Mouse (Mus musculus) layer of hippocampus, adult 9-11 months (tissue): ENCODE results near the gene Dnah6.

Experiments used
- DNase-seq: peaks from one replicate; pipeline ENCODE4 v3.0.0; 2022

Gene Dnah6

DNA sequence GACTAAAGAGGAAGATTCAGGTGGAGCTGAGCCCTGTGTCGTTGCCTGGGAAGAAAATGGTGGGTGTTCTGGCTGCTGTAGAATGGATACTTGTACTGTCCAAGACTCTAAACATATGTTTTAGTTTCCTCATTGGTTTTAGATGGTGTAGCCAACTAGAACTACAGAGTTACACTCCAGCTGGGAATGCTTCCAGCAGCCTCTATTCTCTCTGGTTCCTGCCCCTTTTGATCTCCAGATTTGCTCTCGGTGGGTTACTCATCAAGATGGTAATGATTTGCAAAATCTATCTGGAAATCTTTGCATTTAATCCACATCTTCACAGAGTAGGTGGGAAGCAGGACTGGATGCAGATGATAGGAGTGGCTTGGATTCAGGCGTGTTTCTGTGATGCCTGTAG, 80.6 kb downstream of the Dnah6 start:
- no peak for DNase-seq

DNA sequence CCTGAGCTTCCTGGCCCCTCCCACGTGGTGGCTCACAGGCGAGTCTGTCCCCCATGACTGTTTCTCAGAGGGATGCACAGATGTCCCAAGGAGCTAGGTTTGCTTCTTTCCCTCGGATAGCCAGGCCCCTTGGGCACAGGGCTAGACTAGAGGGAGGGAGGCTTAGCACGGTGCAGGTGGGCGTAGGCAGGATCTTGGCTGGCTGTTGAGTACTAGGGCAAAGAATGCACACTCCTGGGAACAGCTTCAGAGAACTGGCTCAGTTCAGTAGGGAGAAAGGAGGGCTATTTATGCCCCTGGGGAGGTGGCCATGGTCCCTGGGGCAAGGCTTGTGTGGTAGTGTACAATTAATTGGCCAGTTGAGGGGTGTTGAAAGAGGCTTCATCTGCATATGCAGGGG, 88.7 kb downstream of the Dnah6 start:
- DNase-seq: no peak

DNA sequence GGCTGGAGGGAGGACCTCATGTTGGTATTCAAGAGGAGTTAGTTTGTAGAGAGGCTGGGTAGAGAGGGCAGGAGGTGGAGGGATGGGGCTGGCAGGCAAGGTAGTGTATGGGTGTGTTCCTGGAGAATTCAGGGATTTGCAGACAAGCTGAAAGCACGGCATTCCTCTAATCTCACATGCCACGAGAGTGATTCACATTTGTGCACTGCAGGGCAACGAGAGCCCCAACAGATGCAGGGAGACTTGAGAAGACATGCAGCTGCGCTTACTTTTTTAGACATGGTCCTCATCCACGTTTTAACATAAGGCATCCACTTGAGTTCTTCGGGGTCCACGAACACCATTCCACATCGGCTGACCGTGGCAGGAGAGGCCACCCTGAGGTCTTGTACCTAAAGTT, 93.9 kb downstream of the Dnah6 start:
- DNase-seq: no peak

- no peak for DNase-seq
Observed at GRCm38 (mm10) chr6:73120348-73120747, 101.1 kb downstream of the Dnah6 start.

DNA sequence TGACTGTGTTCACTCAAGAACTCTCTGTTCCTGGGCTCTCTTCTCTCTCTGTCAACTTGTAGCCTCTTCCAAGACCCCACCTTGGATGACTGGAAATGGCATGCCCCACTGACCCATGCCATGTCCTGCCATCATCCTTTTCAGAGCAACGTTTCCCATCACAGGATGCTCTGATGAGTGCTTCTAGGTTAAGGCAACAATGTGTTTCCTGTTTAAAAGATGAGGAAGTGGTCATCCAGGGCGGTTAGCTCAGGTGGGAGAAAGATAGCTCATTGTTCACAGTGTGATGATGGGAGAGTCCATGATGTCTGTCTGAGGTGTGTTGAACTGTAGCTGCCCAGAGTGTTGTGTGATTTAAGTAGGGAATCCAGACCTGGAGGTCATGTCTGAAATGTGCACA, 107.6 kb downstream of the Dnah6 start:
- no peak for DNase-seq

GRCm38 (mm10) chr6:73113365-73113764, 108.1 kb downstream of the Dnah6 start:
- no peak for DNase-seq

DNA sequence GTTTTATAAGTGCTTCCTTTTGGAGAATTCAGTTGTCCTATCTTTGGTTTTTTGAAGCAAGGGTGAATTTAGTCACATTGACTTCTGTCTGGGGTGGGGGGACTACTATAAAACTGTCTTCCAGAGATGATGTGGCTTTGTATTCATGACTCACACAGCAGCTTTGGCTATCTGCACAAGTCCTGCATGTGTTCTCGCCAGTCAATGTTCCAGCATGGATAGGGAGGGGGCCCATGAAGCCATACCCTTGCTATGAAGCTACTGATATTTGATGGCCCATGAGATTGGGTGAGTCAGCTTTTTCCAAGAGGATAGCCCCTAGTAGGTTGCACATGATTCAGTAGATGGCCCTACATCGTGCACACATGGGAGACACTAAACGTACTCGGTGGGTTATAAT, 128.3 kb downstream of the Dnah6 start:
- no peak for DNase-seq

DNA sequence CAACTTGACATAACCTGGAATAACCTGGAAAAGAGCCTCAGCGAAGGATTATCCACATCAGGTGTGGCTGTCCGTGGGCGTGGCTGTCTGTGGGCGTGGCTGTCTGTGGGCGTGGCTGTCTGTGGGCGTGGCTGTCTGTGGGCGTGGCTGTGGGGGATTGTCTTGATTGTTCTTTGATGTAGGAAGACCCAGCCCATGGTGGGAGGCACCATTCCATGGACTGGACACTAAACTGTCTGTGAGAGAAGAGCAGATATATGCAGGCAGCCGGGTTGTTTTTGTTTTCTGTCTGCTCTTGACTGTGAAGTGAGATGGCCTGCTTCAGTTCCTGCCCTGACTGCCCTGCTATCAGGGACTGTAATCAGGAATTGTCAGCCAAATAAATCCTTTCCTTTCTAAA, 130.6 kb downstream of the Dnah6 start:
- no peak for DNase-seq

DNA sequence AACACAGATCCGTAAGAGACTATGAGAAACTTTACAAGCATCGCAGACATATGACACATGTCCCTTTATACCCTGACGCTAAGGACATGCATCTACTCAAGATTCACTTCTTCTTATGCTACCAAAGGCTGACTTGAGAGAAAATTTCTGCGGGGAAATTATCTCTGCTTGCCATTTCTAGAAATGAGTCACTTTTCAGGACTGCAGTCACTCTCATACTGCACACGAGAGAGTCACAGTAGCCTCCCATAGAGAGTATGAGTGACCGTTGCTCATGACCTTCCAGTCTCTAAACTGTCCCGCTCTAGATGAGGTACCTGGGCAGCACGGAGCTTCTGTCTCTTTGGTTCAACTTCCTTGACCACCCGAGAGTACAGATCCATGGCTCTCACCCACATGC, 138.9 kb downstream of the Dnah6 start:
- no peak for DNase-seq

GRCm38 (mm10) chr6:73072093-73072786, 149.2 kb downstream of the Dnah6 start:
- DNase-seq: no peak

DNA sequence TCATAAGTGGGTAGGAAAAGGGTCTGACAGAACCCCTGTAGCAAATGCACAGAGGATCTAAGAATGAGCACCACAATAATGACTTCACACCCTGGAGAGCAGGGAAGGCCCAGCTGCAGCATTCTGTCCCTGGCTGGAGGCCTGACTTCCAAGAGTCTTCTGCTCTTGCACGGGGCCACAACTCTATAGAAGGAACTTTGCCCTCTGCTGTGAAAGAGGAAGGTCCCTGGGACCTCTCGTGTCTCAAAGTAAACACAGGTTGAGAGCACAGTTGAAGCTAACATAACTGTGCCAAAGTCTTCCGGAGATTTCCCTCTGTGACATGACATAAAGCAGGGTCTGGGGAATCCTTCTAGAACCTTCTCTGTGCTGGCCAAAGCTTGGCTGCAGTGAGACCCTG, 150.2 kb downstream of the Dnah6 start:
- DNase-seq: no peak

DNA sequence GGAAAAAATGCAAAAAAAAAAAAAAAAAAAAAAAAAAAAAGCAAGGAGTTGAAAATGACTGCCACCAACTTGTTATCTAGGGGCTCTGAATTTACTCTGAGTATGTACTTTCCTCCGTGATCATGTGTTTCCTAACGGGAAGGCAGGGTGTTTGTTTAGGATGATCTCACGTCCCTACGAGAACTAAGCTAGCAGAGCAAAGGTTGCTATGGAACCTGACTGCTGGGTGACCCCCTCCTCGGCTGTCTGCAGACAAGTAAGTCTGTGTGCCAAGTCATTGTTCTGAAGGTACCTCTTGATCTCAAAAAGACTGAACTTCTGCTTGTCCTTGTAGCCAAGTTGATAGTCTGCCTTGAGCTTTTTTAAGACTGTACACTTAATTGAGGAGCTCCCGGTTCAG, 150.8 kb downstream of the Dnah6 start:
- no peak for DNase-seq

- DNase-seq: no peak
Observed at GRCm38 (mm10) chr6:73064551-73064950, 156.9 kb downstream of the Dnah6 start.

DNA sequence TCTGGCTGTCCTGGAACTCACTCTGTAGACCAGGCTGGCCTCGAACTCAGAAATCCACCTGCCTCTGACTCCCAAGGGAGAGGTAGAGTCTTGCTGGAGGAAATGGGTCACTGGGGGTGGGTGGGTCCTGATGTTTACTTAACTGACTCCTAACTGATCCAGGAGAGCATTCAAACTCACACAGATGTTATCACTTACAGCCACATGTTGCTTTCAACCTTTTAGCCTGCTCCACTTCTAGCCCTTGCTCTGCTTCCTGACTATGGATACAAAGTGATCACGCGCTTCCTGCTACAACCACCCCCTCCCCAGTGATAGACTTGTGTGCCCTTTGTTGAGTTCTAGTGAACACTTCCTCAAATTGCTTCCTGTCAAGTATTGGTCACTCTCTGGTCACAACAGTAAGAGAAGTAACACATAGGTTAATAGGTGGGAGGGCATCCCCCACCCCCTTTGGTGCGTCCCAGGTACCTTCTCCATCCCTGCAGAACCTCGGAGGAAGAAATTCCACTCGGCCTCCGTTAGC, 161.8 kb downstream of the Dnah6 start:
- no peak for DNase-seq

DNA sequence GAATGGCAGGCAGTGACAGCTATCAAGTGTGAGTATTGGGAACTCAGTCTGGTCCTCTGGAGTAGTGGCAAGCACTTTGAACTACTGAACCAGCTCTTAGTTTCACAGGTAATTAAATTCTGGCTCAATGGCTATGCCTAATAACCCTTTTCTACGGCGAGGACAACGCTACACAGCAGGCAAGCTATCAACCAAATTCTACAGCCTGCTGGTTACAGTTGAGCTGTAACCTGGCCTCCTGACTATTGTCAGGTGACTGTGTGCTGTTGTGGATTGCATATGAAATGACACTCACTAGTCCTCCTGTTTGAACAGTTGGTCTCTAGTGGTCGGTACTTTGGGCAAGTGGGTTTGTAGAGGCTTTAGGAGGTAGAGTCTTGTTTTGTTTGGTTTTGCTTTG, 162.3 kb downstream of the Dnah6 start:
- no peak for DNase-seq

GRCm38 (mm10) chr6:73055347-73055746, 166.1 kb downstream of the Dnah6 start:
- DNase-seq: peak; percentile 23

DNA sequence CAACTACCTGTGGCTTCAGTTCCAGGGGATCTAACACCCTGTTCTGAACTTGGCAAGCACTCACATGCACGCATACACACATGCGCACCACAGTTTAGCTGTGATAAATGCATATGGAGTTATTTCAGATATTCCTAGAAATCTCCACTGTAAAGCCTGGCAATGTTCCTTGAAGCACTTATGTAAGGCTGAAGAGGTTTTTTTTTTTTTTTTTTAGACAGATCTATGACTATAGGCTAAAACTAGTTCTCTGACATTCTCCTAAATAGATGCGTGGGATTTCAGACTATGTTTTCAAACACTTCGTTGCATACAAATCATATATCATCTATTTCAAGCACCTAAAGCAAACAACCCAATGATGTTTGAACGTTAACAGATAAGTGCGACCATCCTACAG, 166.6 kb downstream of the Dnah6 start:
- DNase-seq: no peak

DNA sequence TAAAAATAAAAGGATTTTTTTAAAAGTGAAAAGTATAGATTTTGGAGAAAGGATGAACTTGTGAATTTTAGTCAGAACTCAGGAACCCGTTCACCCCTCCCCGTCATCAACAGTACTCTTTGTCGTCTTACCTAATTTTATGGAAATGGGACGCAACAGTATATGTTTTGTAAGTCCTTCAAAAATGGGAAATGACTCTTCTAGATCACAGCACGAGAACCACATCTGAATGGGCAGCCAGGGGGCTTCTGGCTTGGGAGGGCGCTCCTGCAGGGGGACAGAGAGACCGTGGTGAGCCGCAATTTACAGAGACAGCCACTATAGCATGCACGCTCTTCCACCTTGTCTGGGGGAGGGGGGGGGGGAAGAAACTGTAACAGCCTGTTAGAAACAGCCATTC, 167.9 kb downstream of the Dnah6 start:
- no peak for DNase-seq

GRCm38 (mm10) chr6:73047259-73047658, 174.2 kb downstream of the Dnah6 start:
- no peak for DNase-seq

- DNase-seq: no peak
Observed at GRCm38 (mm10) chr6:73045944-73046343, 175.5 kb downstream of the Dnah6 start.

DNA sequence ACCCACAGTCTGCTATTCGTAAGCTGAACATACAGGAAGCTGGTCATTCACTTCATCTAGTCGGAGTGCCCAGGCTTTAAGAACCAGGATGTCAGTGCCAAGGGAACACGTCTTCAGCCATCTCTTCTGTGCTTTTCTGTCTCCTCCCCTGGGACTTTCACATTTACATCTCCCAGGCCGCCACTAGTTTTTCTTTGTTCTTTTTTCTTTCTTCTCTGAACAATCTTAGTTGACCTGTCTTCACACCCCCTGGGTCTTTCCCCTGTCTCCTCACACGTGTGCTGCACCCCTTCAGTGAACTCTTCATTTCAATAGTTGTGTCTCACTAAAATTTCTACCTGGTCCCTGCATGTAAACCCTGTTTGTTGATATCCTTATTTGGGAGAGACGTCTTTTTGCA, 179.2 kb downstream of the Dnah6 start:
- no peak for DNase-seq

DNA sequence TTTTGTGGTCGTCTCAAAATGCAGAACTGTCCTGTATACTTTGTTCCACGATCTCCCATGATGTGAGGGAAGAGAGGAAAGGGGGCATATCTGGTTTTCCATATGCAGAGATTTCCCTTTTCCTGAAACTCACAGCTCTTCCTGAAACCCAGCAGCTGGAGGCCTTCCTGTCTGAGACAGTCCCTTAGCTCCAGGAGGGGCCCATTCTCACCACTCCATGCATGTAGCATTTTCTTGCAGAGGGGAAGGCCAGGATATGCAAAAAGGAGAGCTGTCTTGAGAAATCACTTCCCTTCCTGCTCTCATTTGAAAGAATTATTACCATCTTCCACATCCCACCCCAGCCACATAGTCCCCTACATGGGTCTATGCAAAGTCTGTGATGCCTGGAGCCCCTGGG, 183.2 kb downstream of the Dnah6 start:
- no peak for DNase-seq

GRCm38 (mm10) chr6:73028853-73029252, 192.6 kb downstream of the Dnah6 start:
- DNase-seq: no peak

GRCm38 (mm10) chr6:73027881-73028280, 193.6 kb downstream of the Dnah6 start:
- DNase-seq: no peak

GRCm38 (mm10) chr6:73026898-73027297, 194.6 kb downstream of the Dnah6 start:
- no peak for DNase-seq
